Mouse (Mus musculus): ENCODE data around the gene Vmo1. TPM values are rescaled to one million over a fixed set of nuclear protein-coding genes. Genes with fewer than 3 reads are reported as not detected.

Vmo1 gene
- polyA plus RNA-seq, 1 experiment from 2014 or later = 0.43 TPM

GRCm38 (mm10) chr11:70511242-70511641 lies 3.2 kb downstream of the Vmo1 start:
- 65% methylated on average over 2 of the region's 2 CpGs for WGBS
- Histone ChIP-seq H3K36me3 (ENCODE audit: control insufficient read depth, insufficient read depth, low read length) (no peaks in the 10 kb centered on the region), H3K9ac (ENCODE audit: low read length) (no peak overlapping the region), H3K4me2 (ENCODE audit: low read length) (no peak overlapping the region), H3K4me1 (ENCODE audit: control insufficient read depth in 2 of 2, insufficient read depth in 2 of 2, low read length in 2 of 2) (0 out of 4 replicates have a peak, but pooled peaks cover 3 to 4% of the 10 kb centered on the region in 2 experiments), H3K4me3 (ENCODE audit: control insufficient read depth in 1 of 2, insufficient read depth in 1 of 2, low read depth in 1 of 2, low read length in 2 of 2) (no peak overlapping the region), H3K9me3 (ENCODE audit: control insufficient read depth, low read length) (no peaks in the 10 kb centered on the region), H3K27ac (replicated peaks in 1 of 2; ENCODE audit: control insufficient read depth in 1 of 2, insufficient read depth in 1 of 2, low read depth in 2 of 2, low read length in 2 of 2) (no peak overlapping the region), H3K27me3 (ENCODE audit: control insufficient read depth, insufficient read depth, low read length) (peaks cover 10% of the 10 kb centered on the region; the same call in 1 of the 2 replicates)
- ATAC-seq (ENCODE audit: insufficient number of reproducible peaks, insufficient read depth, low FRiP score, low read depth) = no peak

- H3K4me1 ChIP-seq (ENCODE audit: control insufficient read depth in 2 of 2, insufficient read depth in 2 of 2, low read length in 2 of 2) = 0 out of 4 replicates have a peak, but pooled peaks cover 3 to 4% of the 10 kb centered on the region in 2 experiments
- H3K4me2 ChIP-seq (ENCODE audit: low read length) = no peak overlapping the region
- H3K4me3 ChIP-seq (ENCODE audit: control insufficient read depth in 1 of 2, insufficient read depth in 1 of 2, low read depth in 1 of 2, low read length in 2 of 2) = no peak overlapping the region
- peaks cover 10% of the 10 kb centered on the region; the same call in 1 of the 2 replicates for H3K27me3 ChIP-seq (ENCODE audit: control insufficient read depth, insufficient read depth, low read length)
- no peak for ATAC-seq (ENCODE audit: insufficient number of reproducible peaks, insufficient read depth, low FRiP score, low read depth)
- no peaks in the 10 kb centered on the region for H3K36me3 ChIP-seq (ENCODE audit: control insufficient read depth, insufficient read depth, low read length)
- WGBS = 8% methylated on average over 19 of the region's 19 CpGs
- H3K9ac ChIP-seq (ENCODE audit: low read length) = no peak overlapping the region; the same call in 1 of the 2 replicates
- no peaks in the 10 kb centered on the region for H3K9me3 ChIP-seq (ENCODE audit: control insufficient read depth, low read length)
- no peak overlapping the region for H3K27ac ChIP-seq (replicated peaks in 1 of 2; ENCODE audit: control insufficient read depth in 1 of 2, insufficient read depth in 1 of 2, low read depth in 2 of 2, low read length in 2 of 2)
Measured at GRCm38 (mm10) chr11:70509753-70510564, 4.5 kb downstream of the Vmo1 start.

GRCm38 (mm10) chr11:70506962-70507515 lies 7.4 kb downstream of the Vmo1 start:
- WGBS = 66% methylated on average over 7 of the region's 7 CpGs
- Histone ChIP-seq H3K9ac (ENCODE audit: low read length) (no peak overlapping the region), H3K27ac (replicated peaks in 1 of 2; ENCODE audit: control insufficient read depth in 1 of 2, insufficient read depth in 1 of 2, low read depth in 2 of 2, low read length in 2 of 2) (no peak overlapping the region), H3K4me1 (ENCODE audit: control insufficient read depth in 2 of 2, insufficient read depth in 2 of 2, low read length in 2 of 2) (0 out of 4 replicates have a peak, but pooled peaks cover 3 to 4% of the 10 kb centered on the region in 2 experiments), H3K4me3 (ENCODE audit: control insufficient read depth in 1 of 2, insufficient read depth in 1 of 2, low read depth in 1 of 2, low read length in 2 of 2) (no peak overlapping the region), H3K36me3 (ENCODE audit: control insufficient read depth, insufficient read depth, low read length) (no peaks in the 10 kb centered on the region), H3K4me2 (ENCODE audit: low read length) (no peak overlapping the region), H3K27me3 (ENCODE audit: control insufficient read depth, insufficient read depth, low read length) (peaks cover 10% of the 10 kb centered on the region; the same call in 1 of the 2 replicates), H3K9me3 (ENCODE audit: control insufficient read depth, low read length) (no peaks in the 10 kb centered on the region)
- ATAC-seq (ENCODE audit: insufficient number of reproducible peaks, insufficient read depth, low FRiP score, low read depth) = no peak

- no peak overlapping the region for H3K9ac ChIP-seq (ENCODE audit: low read length)
- no peak overlapping the region for H3K27ac ChIP-seq (replicated peaks in 1 of 2; ENCODE audit: control insufficient read depth in 1 of 2, insufficient read depth in 1 of 2, low read depth in 2 of 2, low read length in 2 of 2)
- H3K4me2 ChIP-seq (ENCODE audit: low read length) = peak overlapping the region; percentile 26; the same call in 1 of the 2 replicates
- H3K36me3 ChIP-seq (ENCODE audit: control insufficient read depth, insufficient read depth, low read length) = no peaks in the 10 kb centered on the region
- no peak for ATAC-seq (ENCODE audit: insufficient number of reproducible peaks, insufficient read depth, low FRiP score, low read depth)
- H3K9me3 ChIP-seq (ENCODE audit: control insufficient read depth, low read length) = no peaks in the 10 kb centered on the region
- 0 out of 4 replicates have a peak, but pooled peaks cover 3 to 4% of the 10 kb centered on the region in 2 experiments for H3K4me1 ChIP-seq (ENCODE audit: control insufficient read depth in 2 of 2, insufficient read depth in 2 of 2, low read length in 2 of 2)
- peaks cover 10% of the 10 kb centered on the region; the same call in 1 of the 2 replicates for H3K27me3 ChIP-seq (ENCODE audit: control insufficient read depth, insufficient read depth, low read length)
- no peak overlapping the region for H3K4me3 ChIP-seq (ENCODE audit: control insufficient read depth in 1 of 2, insufficient read depth in 1 of 2, low read depth in 1 of 2, low read length in 2 of 2)
- 19% methylated on average over 4 of the region's 4 CpGs for WGBS
Measured at GRCm38 (mm10) chr11:70506385-70506784, 8.0 kb downstream of the Vmo1 start.

DNA sequence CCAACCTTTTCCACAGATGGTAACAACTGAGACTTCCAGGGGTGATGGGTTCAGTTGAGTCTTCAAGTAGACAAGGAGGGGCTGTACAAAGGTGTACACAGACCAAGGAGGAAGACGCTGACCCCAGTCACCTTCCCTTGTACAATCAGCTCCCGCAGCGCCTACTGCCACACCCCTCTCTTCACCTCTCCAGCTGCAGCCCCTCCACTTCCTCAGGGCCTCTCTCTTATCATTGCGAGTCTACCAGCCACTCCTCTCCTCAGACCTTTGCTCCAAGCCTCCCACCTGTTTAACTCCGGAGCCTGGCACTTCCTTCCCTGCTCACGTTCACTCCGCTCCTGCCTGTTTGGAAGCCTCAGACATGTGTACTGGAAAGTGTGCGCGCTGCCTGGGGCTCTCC lies 9.4 kb downstream of the Vmo1 start, which contains the start of gene Tm4sf5:
Gene Tm4sf5 (plus strand): TSS at position 275 of the 400 bp plus-strand sequence.
- H3K4me3 ChIP-seq (ENCODE audit: control insufficient read depth in 1 of 2, insufficient read depth in 1 of 2, low read depth in 1 of 2, low read length in 2 of 2) = no peak within 1 kb of the TSS
- no peak within 1 kb of the TSS for H3K4me2 ChIP-seq (ENCODE audit: low read length)
- H3K27ac ChIP-seq (replicated peaks in 1 of 2; ENCODE audit: control insufficient read depth in 1 of 2, insufficient read depth in 1 of 2, low read depth in 2 of 2, low read length in 2 of 2) = no peak within 1 kb of the TSS
- WGBS = 44% methylated on average over 9 of the region's 9 CpGs
- no peak for ATAC-seq (ENCODE audit: insufficient number of reproducible peaks, insufficient read depth, low FRiP score, low read depth)
- H3K9ac ChIP-seq (ENCODE audit: low read length) = no peak within 1 kb of the TSS
- H3K4me1 ChIP-seq (ENCODE audit: control insufficient read depth in 2 of 2, insufficient read depth in 2 of 2, low read length in 2 of 2) = no peaks in the 10 kb centered on the region
- H3K27me3 ChIP-seq (ENCODE audit: control insufficient read depth, insufficient read depth, low read length) = peaks cover 4% of the 10 kb centered on the region; the same call in 1 of the 2 replicates
- no peaks in the 10 kb centered on the region for H3K36me3 ChIP-seq (ENCODE audit: control insufficient read depth, insufficient read depth, low read length)
- H3K9me3 ChIP-seq (ENCODE audit: control insufficient read depth, low read length) = no peaks in the 10 kb centered on the region

DNA sequence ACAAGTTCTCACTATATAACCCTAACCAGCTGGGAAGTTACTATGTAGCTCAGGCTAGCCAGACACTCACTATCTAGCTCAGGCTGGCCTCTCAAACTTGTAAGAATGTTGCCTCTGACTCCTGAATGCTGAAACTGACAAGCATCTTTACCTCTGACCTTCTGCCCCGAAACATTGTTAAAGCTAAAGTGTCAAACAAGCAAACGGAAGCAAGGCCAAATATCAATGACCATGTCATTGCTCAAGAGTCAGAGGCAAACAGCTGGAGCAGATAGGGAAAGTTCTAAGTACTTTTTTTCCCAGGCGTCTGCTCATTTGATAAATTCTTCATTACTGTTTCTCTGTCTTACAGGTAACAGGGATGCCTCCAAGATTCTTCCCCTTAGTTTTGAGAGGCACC lies 12.4 kb downstream of the Vmo1 start:
- ATAC-seq (ENCODE audit: insufficient number of reproducible peaks, insufficient read depth, low FRiP score, low read depth) = no peak
- Histone ChIP-seq H3K27ac (replicated peaks in 1 of 2; ENCODE audit: control insufficient read depth in 1 of 2, insufficient read depth in 1 of 2, low read depth in 2 of 2, low read length in 2 of 2) (no peak overlapping the region), H3K4me1 (ENCODE audit: control insufficient read depth in 2 of 2, insufficient read depth in 2 of 2, low read length in 2 of 2) (no peaks in the 10 kb centered on the region), H3K9me3 (ENCODE audit: control insufficient read depth, low read length) (no peaks in the 10 kb centered on the region), H3K4me2 (ENCODE audit: low read length) (no peak overlapping the region), H3K4me3 (ENCODE audit: control insufficient read depth in 1 of 2, insufficient read depth in 1 of 2, low read depth in 1 of 2, low read length in 2 of 2) (no peak overlapping the region), H3K36me3 (ENCODE audit: control insufficient read depth, insufficient read depth, low read length) (no peaks in the 10 kb centered on the region), H3K27me3 (ENCODE audit: control insufficient read depth, insufficient read depth, low read length) (no peaks in the 10 kb centered on the region), H3K9ac (ENCODE audit: low read length) (no peak overlapping the region)
- WGBS = 57% methylated on average over 3 of the region's 3 CpGs

DNA sequence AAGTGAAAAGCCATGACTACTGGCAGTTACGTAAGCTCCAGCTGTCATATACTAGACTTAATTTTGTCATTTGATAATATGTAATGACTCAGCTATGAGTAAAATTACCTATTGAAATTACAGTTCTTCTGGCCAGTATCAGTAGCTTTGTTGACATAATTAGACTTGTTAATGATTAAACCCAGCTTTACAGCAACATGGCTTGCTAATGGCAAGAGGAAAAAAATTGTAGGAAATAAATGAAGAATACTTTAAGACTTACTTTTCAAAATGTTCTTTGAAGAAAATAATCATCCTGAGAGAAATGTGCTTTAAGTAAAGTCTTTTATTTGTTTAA lies 14.0 kb downstream of the Vmo1 start:
- Histone ChIP-seq H3K36me3 (ENCODE audit: control insufficient read depth, insufficient read depth, low read length) (no peaks in the 10 kb centered on the region), H3K27ac (replicated peaks in 1 of 2; ENCODE audit: control insufficient read depth in 1 of 2, insufficient read depth in 1 of 2, low read depth in 2 of 2, low read length in 2 of 2) (no peak overlapping the region), H3K4me1 (ENCODE audit: control insufficient read depth in 2 of 2, insufficient read depth in 2 of 2, low read length in 2 of 2) (no peaks in the 10 kb centered on the region), H3K9ac (ENCODE audit: low read length) (no peak overlapping the region), H3K4me2 (ENCODE audit: low read length) (no peak overlapping the region), H3K4me3 (ENCODE audit: control insufficient read depth in 1 of 2, insufficient read depth in 1 of 2, low read depth in 1 of 2, low read length in 2 of 2) (no peak overlapping the region), H3K27me3 (ENCODE audit: control insufficient read depth, insufficient read depth, low read length) (no peaks in the 10 kb centered on the region), H3K9me3 (ENCODE audit: control insufficient read depth, low read length) (no peaks in the 10 kb centered on the region)
- no peak for ATAC-seq (ENCODE audit: insufficient number of reproducible peaks, insufficient read depth, low FRiP score, low read depth)
- WGBS = 88% methylated on average over 1 of the region's 1 CpGs

Data from heart, embryonic 14.5 days (tissue).